Mouse (Mus musculus) lung, postnatal 36 days (tissue): Measurements from ENCODE around the gene Prr36.
"Not testable (repeated sequence)": the region's sequence is repeated elsewhere in the genome, so short reads cannot be mapped to it uniquely, and the experiment has no call there.

ENCODE experiments used
- DNase-seq: peaks from one replicate; pipeline ENCODE4 v3.0.0; 2022; ENCODE audit warnings: mixed read lengths

Prr36 gene

GRCm38 (mm10) chr8:4216791-4217621 is at the start of gene Prr36:
TSS of gene Prr36 (minus strand) at chr8:4217459.
- DNase-seq: peak; percentile 34

- no peak for DNase-seq
Observed at GRCm38 (mm10) chr8:4265160-4265914, 48.1 kb upstream of the Prr36 start.

- DNase-seq: no peak
Observed at GRCm38 (mm10) chr8:4263105-4263791, 46.0 kb upstream of the Prr36 start.

DNA sequence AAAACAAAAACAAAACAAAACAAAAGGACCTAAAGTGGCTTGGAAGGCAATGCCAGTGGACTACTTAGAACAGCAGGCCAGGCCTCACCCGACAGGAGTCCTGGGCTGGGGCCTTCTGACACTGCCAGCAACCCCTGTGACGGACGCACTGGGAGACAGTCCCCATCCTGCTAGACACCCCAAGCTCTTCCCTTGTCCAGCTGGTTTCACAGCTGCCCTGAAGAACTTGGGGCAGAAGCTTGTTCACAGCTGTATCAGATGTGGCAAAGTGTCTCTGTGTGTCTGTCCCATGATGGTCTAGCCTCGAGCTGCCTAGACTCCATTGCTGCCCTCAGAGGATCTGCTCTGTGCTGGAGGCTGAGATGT is 42.5 kb upstream of the Prr36 start:
- DNase-seq: no peak

DNA sequence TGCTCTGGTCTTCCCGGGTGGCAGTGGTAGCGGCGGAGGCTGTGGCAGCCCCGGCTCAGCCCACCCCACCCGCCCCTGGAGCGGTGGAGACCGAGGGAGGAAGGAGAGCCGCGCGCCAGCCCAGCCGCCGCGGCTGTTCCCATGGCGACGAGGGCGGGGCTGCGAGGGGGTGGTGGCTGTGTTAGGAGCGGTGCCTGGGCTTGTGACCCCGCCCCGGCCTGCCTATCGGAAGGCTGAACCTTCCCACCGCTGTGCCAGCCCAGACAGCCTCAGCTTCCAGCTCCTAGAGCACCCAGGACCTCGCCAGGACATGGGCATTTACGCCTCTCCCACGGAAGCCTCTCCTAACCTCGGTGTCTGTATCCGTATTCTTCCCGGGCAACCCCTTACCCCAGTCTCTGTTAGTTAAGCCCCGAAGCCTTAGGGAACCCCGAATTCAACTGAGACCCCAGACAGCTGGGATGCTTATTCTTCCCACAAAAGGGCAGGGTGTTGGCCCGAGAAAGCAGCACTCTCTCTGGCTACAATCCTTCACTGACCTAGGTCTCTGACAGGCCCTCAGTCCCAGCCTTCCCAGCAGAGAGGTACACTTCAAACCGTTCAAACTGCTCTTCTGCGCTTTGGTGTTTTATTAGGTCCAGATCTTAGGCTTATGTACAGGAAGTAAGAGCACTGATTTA is 42.0 kb upstream of the Prr36 start, which contains the start of gene Ctxn1:
Gene Ctxn1 (minus strand): TSS at position 150 of the 680 bp plus-strand sequence.
- peak; percentile 98 for DNase-seq

DNA sequence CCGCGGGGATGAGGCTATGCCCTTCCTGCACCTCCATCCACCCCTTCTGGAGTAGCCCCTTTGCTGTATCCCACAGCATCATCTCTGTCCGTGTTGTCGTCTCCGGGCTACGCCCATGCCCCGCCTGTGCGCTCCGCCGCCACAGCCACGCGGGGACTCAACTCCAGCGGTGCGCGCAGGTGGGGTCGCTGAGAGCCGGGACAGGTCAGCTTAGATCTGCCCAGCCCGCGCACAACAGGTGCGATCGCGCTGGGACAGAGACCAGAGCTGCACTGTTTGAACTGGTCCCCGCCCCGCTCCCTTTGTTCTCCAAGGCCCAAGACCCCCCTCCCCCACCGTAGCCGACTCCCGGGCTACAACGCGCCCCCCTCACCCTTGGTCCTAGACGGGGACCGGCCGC is 41.4 kb upstream of the Prr36 start:
- DNase-seq: no peak

- DNase-seq: peak; percentile 74
Observed at GRCm38 (mm10) chr8:4258233-4258632, 41.0 kb upstream of the Prr36 start.

GRCm38 (mm10) chr8:4257350-4257749 is 40.1 kb upstream of the Prr36 start:
- no peak for DNase-seq

DNA sequence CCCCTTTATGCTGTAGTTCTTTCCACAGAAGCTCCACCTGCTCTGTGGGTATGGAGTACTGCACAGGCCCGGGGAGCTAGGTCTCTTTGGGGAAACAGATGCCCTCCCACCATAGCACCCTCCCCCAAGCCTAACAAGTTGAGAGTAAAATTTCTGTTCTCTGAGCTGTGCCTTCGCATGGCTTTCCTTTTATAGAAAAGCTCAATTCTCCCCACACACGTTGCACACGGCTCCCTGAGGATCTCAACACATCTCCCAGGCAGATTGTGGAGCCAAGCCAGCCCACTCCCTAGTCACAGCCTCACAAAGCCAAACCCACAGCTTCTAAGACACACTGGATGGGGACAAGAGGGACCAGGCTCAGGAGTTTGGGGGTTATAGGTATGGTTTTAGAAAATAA is 39.7 kb upstream of the Prr36 start:
- no peak for DNase-seq

DNA sequence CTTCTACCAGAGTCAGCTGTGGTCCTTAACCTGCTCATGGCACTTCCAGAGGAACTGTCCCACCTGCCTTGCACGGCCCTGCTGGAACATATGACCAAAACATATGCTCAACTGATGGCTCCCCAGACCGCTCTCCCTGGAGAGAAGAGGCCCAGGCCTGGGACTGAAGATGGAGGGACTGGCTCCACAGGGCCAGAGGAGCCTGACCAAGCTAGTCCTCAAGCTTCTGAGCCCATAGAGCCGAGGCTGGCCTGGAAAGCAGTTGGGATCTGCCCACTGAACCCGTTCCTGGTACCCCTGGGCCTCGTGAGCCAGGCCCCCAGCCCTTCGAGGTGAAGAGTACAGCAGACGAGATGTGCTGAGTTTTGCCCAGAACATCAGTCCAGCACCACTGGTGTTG is 38.2 kb upstream of the Prr36 start:
- not testable (repeated sequence) for DNase-seq

DNA sequence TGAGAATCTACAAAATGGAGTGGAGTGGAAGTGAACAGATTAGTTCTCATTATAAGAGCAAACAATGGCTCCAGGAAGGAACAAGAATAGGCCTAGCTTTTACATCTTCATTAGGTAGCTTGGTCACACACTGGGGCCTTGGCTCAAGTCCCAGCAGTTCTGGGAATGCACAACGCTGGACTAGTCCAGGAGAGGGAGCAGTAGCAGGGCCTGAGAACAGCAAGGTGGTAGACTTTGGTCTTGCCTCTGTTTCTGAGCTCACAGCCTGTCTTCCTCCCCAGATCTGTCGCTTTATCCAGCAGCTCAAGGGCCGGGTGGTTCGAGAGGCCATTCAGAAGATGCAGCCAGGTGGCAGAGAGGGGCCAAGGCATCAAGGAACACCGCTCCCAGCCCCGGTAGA is 36.7 kb upstream of the Prr36 start:
- DNase-seq: peak; percentile 36

DNA sequence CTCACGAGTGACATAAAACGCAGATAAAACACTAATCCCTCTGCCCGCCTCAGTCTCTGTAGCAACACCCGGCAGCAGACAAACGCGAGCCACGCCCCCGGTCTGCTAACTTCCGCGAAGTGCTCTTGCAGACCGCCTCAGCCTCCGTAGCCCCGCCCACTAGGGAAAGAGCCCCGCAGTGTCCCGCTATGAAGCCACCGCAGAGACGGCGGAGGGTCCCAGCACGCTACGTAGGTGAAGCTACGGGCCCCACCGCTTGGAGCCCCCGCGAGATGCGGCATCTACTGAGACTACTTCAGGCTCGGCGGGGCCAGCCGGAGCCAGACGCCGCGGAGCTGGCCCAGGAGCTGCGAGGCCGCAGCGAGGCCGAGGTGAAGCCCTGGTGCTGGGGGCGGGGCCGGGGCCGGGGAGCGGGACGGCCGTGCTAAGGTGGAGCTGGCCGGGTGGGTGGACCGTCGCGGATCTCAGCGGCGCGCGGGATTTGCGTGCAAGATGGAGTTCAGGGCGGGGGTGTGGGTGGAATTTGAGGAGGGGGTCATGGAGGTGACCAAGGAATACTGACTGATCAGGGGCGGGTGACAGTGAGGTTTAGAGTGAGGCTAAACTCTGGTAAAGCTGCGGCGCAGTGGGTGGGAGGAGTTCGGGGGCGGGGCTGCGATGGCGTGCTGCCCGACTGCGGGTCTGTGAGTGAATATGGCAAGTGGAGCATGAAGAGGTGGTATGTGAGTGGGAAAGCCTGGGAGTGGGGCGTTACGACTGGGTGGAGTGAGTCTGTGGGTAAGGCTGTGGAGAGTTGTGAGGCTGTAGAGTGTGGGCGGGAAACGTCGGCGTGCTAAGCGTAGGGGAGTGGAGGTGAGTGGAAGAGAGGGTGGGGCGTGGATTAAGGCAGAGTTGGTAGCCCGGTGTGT is 35.9 kb upstream of the Prr36 start, which contains the start of gene Snapc2:
Gene Snapc2 (plus strand): TSS at position 147 of the 908 bp plus-strand sequence.
- peak; percentile 98 for DNase-seq

DNA sequence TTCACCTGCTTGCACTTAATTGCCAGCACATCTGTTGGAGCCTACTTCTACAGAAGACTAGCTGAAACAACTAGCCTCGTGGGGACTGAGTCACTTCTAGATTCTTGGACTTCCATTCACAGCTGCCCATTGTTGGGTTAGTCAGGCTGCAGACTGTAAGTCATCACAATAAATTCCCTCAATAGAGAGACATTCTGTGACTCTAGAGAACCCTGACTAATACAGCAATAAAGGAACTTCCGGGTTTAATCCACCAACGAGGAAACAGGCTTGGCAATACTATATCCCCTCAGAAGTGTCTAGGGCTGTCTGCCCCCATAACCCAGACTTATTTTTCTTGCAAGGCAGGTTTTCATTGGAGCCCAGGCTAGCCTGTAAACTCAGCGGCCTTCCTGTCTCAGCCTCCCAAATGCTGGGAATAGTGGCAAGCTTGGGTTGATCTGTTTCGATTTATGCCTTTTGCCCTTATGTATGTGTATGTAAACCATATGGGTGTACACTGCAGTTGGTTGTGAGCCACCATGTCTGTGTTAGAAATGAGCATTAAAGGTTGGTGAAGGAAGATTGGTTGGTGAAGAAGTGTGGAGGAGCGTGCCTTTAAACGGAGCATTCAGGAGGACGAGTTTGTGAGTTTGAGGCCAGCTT is 35.0 kb upstream of the Prr36 start:
- no peak for DNase-seq

DNA sequence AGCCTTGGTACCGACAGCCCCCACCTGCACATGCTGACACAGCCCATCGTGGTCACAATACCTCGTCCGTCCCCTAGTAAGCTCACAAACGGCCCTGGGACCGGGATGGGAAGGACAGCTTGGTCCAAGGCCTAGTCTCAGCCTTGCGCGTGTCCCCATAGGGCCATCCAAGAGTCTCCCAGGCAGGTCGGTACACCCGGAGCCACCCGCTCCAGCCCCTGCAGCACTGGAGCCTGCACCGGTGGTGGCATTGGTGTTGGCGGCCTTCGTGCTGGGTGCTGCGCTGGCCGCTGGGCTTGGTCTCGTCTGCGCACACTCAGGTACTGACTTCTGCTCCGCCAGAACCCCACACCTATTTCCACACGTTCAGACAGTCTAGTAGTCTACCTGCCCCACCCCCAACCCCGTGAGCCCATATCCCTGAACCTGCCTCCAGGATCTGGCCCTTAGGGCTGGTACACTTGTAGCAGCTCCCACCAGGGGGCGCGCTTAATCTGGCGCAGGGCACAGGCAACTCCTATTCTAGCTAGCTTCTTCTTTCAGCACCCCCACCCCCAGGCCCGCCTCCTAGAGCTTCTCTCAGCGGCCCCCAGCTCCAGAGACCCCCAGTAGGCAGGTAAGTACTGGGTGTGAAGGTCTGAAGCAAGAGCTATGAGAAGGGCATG is 33.2 kb upstream of the Prr36 start:
- DNase-seq: peak; percentile 89

- DNase-seq: no peak
Observed at GRCm38 (mm10) chr8:4249213-4249612, 32.0 kb upstream of the Prr36 start.

DNA sequence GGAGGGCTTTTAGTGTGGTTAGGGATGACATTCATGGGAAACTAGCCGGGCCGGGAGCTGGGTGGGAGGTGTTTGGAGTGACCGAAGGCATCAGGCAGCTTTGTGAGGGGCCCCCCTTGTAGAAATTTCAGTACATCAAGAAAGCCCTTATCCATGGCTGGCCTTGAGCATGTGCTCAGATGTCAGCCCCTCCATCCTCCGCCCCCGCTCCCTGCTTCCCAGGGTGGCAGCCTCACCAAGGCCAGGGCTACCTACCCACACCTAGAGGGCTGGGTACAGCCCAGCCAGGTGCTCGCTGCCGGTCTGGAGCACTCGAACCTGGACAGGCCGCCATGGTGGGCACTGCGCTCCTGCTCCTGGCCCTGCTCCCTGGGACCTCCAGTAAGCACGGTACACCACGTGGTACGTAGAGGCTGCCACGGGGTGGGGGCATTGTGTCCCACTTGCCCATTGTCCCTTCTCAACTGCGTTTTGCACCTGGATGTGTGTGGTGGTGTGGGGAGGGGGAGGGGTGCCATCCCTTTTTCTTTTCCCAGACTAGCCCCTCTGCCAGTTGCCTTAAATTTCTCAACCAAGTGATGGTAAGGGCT is 30.8 kb upstream of the Prr36 start, which contains the start of gene Tgfbr3l:
Gene Tgfbr3l (plus strand): TSS at position 264 of the 590 bp plus-strand sequence.
- DNase-seq: no peak

DNA sequence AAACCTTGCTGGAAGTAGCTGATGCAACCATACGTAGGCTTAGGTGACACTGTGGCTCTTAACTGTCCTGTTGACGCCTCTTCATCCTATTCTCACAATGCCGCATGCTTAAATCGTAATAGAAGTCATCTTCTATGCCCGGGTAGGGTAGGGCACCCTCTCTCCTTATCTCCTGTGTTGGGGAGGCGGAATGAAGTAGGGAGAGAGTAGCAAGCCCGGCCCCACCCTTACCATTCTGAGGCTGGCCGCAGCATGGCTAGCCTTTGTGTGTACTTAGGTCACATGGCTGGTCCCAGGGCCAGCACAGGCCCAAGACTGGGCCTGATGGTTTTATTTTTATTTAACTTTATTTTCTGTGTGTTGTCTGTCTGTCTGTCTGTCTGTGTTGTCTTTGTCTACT is 30.0 kb upstream of the Prr36 start:
- no peak for DNase-seq

DNA sequence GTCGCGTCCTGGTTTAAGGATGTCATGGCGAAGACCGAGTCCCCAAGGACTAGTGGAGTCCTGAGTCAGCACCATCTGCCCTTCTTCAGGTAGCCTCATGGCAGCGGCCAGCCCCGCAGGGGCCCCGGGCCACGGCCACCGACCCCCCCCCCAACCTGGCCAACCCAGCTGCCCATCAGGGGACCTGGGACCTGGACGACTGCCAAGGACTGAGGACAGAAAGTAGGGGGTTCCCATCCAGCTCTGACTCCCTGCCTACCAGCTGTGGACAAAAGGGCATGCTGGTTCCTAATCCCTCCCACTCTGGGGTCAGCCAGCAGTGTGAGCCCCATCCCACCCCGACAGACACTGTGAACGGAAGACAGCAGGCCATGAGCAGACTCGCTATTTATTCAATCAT is 28.5 kb upstream of the Prr36 start:
- no peak for DNase-seq

DNA sequence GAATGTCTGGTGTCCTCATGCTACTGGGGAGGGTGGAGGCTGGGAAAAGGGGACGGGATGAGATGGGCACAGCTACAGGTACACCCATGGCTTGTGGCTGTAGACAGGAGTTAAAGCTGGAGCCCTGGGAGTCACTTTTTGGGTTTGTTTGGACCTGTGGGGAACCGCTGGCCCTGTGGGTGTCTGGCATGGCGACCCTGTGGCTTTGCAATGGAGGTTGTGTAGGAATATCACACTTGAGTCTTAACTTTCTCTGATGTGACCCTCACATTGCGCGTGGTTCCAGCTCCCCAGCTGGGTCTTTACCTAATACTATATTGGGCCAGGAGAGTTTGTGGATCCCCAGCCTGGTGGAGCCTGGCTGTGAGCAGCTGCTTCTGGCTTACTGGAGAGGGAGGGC is 27.8 kb upstream of the Prr36 start:
- no peak for DNase-seq
